Mouse (Mus musculus) liver, embryonic 16.5 days (tissue): ENCODE data around the gene Kcnj9. TPM values are rescaled to one million over a fixed set of nuclear protein-coding genes. Genes with fewer than 3 reads are reported as not detected.

ENCODE experiments used
- ATAC-seq: fragments of 200-750 bp; cut with Nextera tagmentation; 2 replicates; pipeline ENCODE4 v1.8.0; 2017; ENCODE audit warnings: low read depth, mild to moderate bottlenecking, moderate number of reproducible peaks, moderate library complexity
- H3K27ac ChIP-seq: fragments of 300-500 bp; sonication (generic); 2 replicates; pipeline ENCODE4 v1.5.1; 2014; ENCODE audit warnings: mild to moderate bottlenecking, low read length
- H3K27me3 ChIP-seq: fragments of 300-500 bp; sonication (generic); 2 replicates; pipeline ENCODE4 v1.6.1; 2014; ENCODE audit warnings: low read depth, low read length, mixed read lengths; ENCODE audit not compliant: control insufficient read depth, insufficient read depth
- H3K36me3 ChIP-seq: fragments of 300-500 bp; sonication (generic); 2 replicates; pipeline ENCODE4 v1.6.1; 2014; ENCODE audit warnings: mild to moderate bottlenecking; ENCODE audit not compliant: control insufficient read depth, insufficient read depth
- H3K4me1 ChIP-seq: fragments of 300-500 bp; sonication (generic); 2 replicates; pipeline ENCODE4 v1.6.1; 2014; ENCODE audit warnings: low read depth, low read length, mixed read lengths; ENCODE audit not compliant: control insufficient read depth
- H3K4me2 ChIP-seq: fragments of 300-500 bp; sonication (generic); 2 replicates; pipeline ENCODE4 v1.6.1; 2014; ENCODE audit warnings: low read depth, low read length, mixed read lengths
- H3K4me3 ChIP-seq: fragments of 300-500 bp; sonication (generic); 2 replicates; pipeline ENCODE4 v1.5.1; 2014; ENCODE audit warnings: low read depth, mild to moderate bottlenecking, low read length
- H3K9ac ChIP-seq: fragments of 300-500 bp; sonication (generic); 2 replicates; pipeline ENCODE4 v1.6.1; 2014; ENCODE audit warnings: low read depth, low read length
- H3K9me3 ChIP-seq: fragments of 300-500 bp; sonication (generic); replicated peaks from 2 replicates; pipeline ENCODE4 v1.6.1; 2016; ENCODE audit warnings: low read length; ENCODE audit not compliant: control insufficient read depth
- WGBS: fragments of 180-500 bp; shearing (Covaris S2); extraction: QIAGEN DNeasy Blood & Tissue Kit; methylation state at CpG from one replicate; pipeline ENCODE4 v1.1.7; 2014; ENCODE audit not compliant: insufficient replicate concordance; 5-methylcytosine and 5-hydroxymethylcytosine counted together
- polyA plus RNA-seq: library from polyadenylated mRNA; unstranded; fragments of >200 nt; fragmentation: Nextera tagmentation; extraction: Ambion mirVana; gene quantifications from 2 replicates; pipeline ENCODE4 v1.2.1, GENCODE M21; 2015

Kcnj9 gene
- polyA plus RNA-seq, 1 experiment from 2014 or later = 0.04 TPM

- no peaks in the 10 kb centered on the region; the same call in 1 of the 2 replicates for H3K4me1 ChIP-seq
Observed at GRCm38 (mm10) chr1:172328041-172328440, 1.1 kb downstream of the Kcnj9 start.

GRCm38 (mm10) chr1:172327206-172328001 lies 1.7 kb downstream of the Kcnj9 start:
- WGBS = 57% methylated on average over 16 of the region's 16 CpGs
- no peak for ATAC-seq
- no peak overlapping the region for H3K4me2 ChIP-seq
- no peak overlapping the region for H3K9ac ChIP-seq
- H3K4me3 ChIP-seq = no peak overlapping the region
- H3K9me3 ChIP-seq = no peaks in the 10 kb centered on the region
- H3K36me3 ChIP-seq = no peaks in the 10 kb centered on the region
- H3K27me3 ChIP-seq = peaks cover 48% of the 10 kb centered on the region
- H3K4me1 ChIP-seq = no peaks in the 10 kb centered on the region; the same call in 1 of the 2 replicates
- no peak overlapping the region for H3K27ac ChIP-seq

More at GRCm38 (mm10) chr1:172328041-172328440, 1.1 kb downstream of the Kcnj9 start:
- peaks cover 48% of the 10 kb centered on the region for H3K27me3 ChIP-seq
- no peak overlapping the region for H3K9ac ChIP-seq
- no peak for ATAC-seq
- no peak overlapping the region for H3K4me3 ChIP-seq
- 54% methylated on average over 3 of the region's 3 CpGs for WGBS
- no peak overlapping the region for H3K27ac ChIP-seq
- no peaks in the 10 kb centered on the region for H3K9me3 ChIP-seq
- no peak overlapping the region for H3K4me2 ChIP-seq
- H3K36me3 ChIP-seq = no peaks in the 10 kb centered on the region

- ATAC-seq = no peak
- Histone ChIP-seq H3K4me2 (peak overlapping the region; percentile 63; the same call in 1 of the 2 replicates), H3K9me3 (no peaks in the 10 kb centered on the region), H3K27ac (no peak overlapping the region), H3K4me1 (no peaks in the 10 kb centered on the region; the same call in 1 of the 2 replicates), H3K9ac (no peak overlapping the region), H3K4me3 (peak overlapping the region; percentile 41; the same call in 1 of the 2 replicates), H3K27me3 (peaks cover 48% of the 10 kb centered on the region), H3K36me3 (no peaks in the 10 kb centered on the region)
- WGBS = 43% methylated on average over 11 of the region's 11 CpGs
Observed at GRCm38 (mm10) chr1:172326684-172327083, 2.4 kb downstream of the Kcnj9 start.

- Histone ChIP-seq H3K4me2 (peak overlapping the region; percentile 63), H3K9ac (no peak overlapping the region; the same call in 1 of the 2 replicates), H3K4me3 (peak overlapping the region; percentile 41), H3K9me3 (no peaks in the 10 kb centered on the region), H3K36me3 (no peaks in the 10 kb centered on the region), H3K27me3 (peaks cover 46% of the 10 kb centered on the region), H3K27ac (no peak overlapping the region), H3K4me1 (no peaks in the 10 kb centered on the region; the same call in 1 of the 2 replicates)
- 17% methylated on average over 94 of the region's 94 CpGs for WGBS
- peak; percentile 35 for ATAC-seq
Observed at GRCm38 (mm10) chr1:172325680-172326535, 3.2 kb downstream of the Kcnj9 start.

GRCm38 (mm10) chr1:172324725-172325124 lies 4.4 kb downstream of the Kcnj9 start:
- Histone ChIP-seq H3K4me2 (no peak overlapping the region), H3K4me3 (no peak overlapping the region), H3K27me3 (peaks cover 46% of the 10 kb centered on the region), H3K27ac (no peak overlapping the region), H3K9me3 (no peaks in the 10 kb centered on the region), H3K36me3 (no peaks in the 10 kb centered on the region; the same call in 1 of the 2 replicates), H3K9ac (no peak overlapping the region), H3K4me1 (no peaks in the 10 kb centered on the region; the same call in 1 of the 2 replicates)
- peak; percentile 17; the same call in 1 of the 2 replicates for ATAC-seq
- WGBS = 21% methylated on average over 7 of the region's 7 CpGs

- no peak overlapping the region for H3K4me2 ChIP-seq
- no peaks in the 10 kb centered on the region for H3K9me3 ChIP-seq
- H3K27ac ChIP-seq = no peak overlapping the region
- H3K4me3 ChIP-seq = no peak overlapping the region
- no peak overlapping the region for H3K9ac ChIP-seq
- no peak for ATAC-seq
- H3K27me3 ChIP-seq = peaks cover 38% of the 10 kb centered on the region
- no peaks in the 10 kb centered on the region; the same call in 1 of the 2 replicates for H3K4me1 ChIP-seq
- no peaks in the 10 kb centered on the region; the same call in 1 of the 2 replicates for H3K36me3 ChIP-seq
- WGBS = 22% methylated on average over 6 of the region's 6 CpGs
Observed at GRCm38 (mm10) chr1:172323801-172324359, 5.2 kb downstream of the Kcnj9 start.

GRCm38 (mm10) chr1:172323298-172323697 lies 5.8 kb downstream of the Kcnj9 start:
- Histone ChIP-seq H3K27ac (no peak overlapping the region), H3K36me3 (no peaks in the 10 kb centered on the region; the same call in 1 of the 2 replicates), H3K9me3 (no peaks in the 10 kb centered on the region), H3K4me2 (no peak overlapping the region), H3K9ac (no peak overlapping the region), H3K27me3 (peaks cover 32% of the 10 kb centered on the region), H3K4me1 (no peaks in the 10 kb centered on the region; the same call in 1 of the 2 replicates), H3K4me3 (no peak overlapping the region)
- ATAC-seq = no peak
- WGBS = 38% methylated on average over 5 of the region's 5 CpGs

GRCm38 (mm10) chr1:172322725-172323124 lies 6.4 kb downstream of the Kcnj9 start:
- H3K4me2 ChIP-seq = no peak overlapping the region
- H3K9ac ChIP-seq = no peak overlapping the region
- no peak for ATAC-seq
- no peak overlapping the region for H3K27ac ChIP-seq
- WGBS = 55% methylated on average over 13 of the region's 13 CpGs
- no peaks in the 10 kb centered on the region for H3K9me3 ChIP-seq
- no peaks in the 10 kb centered on the region; the same call in 1 of the 2 replicates for H3K36me3 ChIP-seq
- H3K4me3 ChIP-seq = no peak overlapping the region
- H3K27me3 ChIP-seq = peaks cover 28% of the 10 kb centered on the region
- no peaks in the 10 kb centered on the region; the same call in 1 of the 2 replicates for H3K4me1 ChIP-seq
